Mouse (Mus musculus): ENCODE data around the gene Susd3. TPM values are rescaled to one million over a fixed set of nuclear protein-coding genes. Genes with fewer than 3 reads are reported as not detected.
A peak's percentile ranks its signal among the peaks of the same experiment; 100 is the strongest.

Susd3 gene
- total RNA-seq, 2 experiments from 2014 or later = 1.9 to 2.2 TPM

GRCm38 (mm10) chr13:49214454-49214853 lies 34.1 kb downstream of the Susd3 start:
- no peak for DNase-seq (ENCODE audit: low spot score in 2 of 2)

DNA sequence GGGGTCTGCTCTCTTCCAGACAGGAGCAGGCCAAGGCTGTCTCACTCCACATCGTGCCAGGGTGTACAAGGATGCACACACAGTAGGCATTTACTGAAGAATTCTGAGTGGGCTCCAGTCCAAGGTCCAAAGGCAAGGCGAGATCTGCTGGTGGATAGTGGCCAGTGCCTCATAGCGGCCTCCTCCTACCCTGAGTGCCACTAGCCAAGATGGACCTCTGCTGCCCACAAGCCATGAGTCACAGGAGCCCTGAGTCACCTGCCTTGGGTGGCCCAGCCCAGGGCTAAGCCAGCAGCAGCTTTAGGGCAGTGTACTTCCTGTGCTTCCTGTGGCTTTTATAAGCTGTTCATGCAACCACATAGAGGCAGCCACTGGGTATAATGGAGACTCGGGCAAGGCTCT lies 35.0 kb downstream of the Susd3 start:
- peak in 1 of 2 experiments; percentile 23 for DNase-seq (ENCODE audit: low spot score in 2 of 2)

DNA sequence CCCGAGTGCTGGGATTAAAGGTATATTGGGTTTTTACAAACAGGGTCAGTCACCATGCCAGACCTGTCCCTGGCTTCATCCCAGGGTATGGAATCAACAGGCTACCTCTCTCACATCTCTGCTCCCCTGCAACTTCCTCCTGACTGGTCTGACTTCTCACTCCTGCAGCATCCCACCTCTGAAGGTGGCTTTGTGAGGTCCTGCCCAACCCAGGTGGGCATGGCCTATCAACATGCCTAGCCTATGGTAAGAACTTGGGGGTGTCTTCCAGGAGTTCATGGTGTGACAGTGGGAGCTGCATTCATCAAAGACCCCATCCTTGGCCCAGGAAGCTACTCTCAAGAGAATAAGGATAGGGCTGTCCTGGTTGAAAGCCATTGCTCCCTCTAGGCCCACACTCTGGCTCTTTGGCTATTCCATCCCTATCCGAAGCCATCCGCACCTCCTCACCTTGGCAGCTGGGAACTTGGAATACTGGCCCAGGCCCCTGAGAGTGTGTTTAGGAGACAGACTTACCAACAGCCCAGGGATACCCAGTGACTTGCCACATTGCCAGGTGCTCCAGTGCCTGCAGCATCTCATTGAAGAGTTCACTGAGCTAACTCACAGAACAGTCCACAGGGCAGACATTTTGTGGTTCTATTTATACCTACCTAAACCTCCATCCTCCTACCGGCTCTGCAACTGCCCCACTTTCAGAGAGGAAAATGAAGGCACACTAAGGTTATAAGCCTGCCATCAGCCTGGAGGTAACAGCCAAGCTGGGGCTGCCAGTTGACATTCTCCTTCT lies 35.6 kb downstream of the Susd3 start:
- DNase-seq (ENCODE audit: low spot score in 2 of 2) = no peak

DNA sequence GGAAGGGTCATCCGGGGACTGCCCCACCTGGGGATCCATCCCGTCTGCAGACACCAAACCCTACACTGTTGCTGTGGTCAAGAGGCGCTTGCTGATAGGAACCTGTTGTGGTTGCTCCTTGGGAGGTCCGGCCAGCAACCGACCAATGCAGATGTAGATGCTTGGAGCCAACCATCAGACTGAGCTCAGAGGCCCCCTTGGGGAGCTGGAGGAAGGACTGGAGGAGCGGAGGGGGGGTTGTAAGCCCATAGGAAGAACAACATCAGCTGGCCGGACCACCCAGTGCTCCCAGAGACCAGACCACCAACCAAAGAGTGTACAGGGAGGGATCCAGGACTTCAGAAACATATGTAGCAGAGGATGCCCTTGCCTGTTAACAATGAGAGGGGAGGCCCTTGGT lies 39.2 kb downstream of the Susd3 start:
- no peak for DNase-seq (ENCODE audit: low spot score in 2 of 2)

GRCm38 (mm10) chr13:49206341-49206740 lies 42.2 kb downstream of the Susd3 start:
- no peak for DNase-seq (ENCODE audit: low spot score in 2 of 2)

- peak; percentile 68 to 85 for DNase-seq (ENCODE audit: low spot score in 2 of 2)
Observed at GRCm38 (mm10) chr13:49205381-49205998, 43.0 kb downstream of the Susd3 start.

DNA sequence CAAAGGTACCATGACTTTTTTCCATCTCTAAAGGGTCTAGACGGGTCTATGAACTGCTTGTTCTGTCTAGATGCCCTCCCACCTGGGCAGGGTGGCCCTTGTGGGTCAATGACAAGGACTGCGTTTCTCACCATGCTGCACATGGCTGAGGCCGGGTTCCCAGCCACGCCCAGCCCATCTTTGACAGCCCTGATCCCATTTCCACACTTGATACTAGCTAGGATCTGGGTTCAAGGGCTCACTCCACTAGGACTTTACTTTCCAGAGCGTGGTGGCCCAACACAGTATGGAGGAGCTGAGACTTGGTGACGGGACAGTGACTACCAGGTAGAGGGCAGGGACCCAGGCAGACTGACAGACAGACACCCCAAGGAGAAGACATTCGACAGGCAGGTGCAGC lies 46.0 kb downstream of the Susd3 start:
- no peak for DNase-seq (ENCODE audit: low spot score in 2 of 2)

GRCm38 (mm10) chr13:49200688-49201087 lies 47.8 kb downstream of the Susd3 start:
- DNase-seq (ENCODE audit: low spot score in 2 of 2) = no peak

DNA sequence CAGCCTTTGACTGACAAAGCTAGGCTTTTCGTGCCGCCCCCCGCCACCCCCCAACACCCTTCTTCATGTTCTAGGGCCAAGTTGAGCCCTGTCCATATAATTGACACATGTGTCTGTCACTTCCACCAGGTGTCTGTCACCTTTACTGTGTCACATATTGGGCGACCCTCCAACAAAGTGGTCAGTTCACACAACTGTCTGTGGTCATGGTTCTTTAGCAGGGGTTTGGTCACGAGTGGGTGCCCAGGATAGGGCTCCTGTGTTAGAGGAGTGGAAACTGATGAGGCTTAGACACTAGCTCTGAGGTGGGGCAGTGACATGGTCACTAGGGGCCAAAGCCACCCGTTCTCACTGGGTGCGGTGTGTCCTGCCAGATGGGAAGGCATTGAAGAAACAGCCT lies 48.6 kb downstream of the Susd3 start:
- no peak for DNase-seq (ENCODE audit: low spot score in 2 of 2)

- no peak for DNase-seq (ENCODE audit: low spot score in 2 of 2)
Observed at GRCm38 (mm10) chr13:49198734-49199133, 49.8 kb downstream of the Susd3 start.

- no peak for DNase-seq (ENCODE audit: low spot score in 2 of 2)
Observed at GRCm38 (mm10) chr13:49196766-49197165, 51.7 kb downstream of the Susd3 start.

DNA sequence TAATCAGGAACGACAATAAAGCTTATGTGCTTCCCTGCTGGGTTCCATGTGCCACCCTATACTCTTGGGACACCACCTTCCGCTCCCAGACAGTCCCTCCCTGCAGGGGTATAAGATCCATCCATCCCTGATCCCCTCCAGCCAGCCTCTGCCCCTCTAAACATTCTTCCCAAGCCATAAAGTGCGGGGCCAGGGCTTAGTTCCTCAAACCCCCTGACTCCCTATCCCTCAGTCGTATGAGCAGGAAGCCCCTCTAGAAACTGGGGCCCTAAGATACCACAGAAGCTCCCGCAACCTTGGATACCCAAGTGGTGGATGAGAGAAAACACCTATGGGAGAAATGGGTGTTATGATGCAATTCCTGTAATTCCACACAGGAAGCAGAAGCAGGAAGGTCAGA lies 52.3 kb downstream of the Susd3 start:
- DNase-seq (ENCODE audit: low spot score in 2 of 2) = no peak

GRCm38 (mm10) chr13:49195651-49196050 lies 52.9 kb downstream of the Susd3 start:
- no peak for DNase-seq (ENCODE audit: low spot score in 2 of 2)

DNA sequence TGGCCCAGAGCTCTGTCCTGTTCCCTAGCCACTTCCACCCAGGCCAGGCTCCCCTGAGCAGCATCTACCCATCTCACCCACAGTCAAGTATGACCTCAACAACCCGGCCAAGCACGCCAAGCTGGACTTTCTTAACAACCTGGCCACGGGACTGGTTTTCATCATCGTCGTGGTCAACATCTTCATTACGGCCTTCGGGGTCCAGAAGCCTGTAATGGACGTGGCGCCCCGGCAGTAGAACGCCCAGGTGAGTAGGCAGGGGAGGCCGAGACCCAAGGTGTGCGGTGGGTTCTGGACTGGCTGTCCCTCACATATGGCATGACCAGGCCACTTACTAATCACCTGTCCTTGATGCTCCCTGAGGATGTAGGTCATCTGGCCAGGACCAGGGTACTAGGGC lies 53.7 kb downstream of the Susd3 start:
- no peak for DNase-seq (ENCODE audit: low spot score in 2 of 2)

DNA sequence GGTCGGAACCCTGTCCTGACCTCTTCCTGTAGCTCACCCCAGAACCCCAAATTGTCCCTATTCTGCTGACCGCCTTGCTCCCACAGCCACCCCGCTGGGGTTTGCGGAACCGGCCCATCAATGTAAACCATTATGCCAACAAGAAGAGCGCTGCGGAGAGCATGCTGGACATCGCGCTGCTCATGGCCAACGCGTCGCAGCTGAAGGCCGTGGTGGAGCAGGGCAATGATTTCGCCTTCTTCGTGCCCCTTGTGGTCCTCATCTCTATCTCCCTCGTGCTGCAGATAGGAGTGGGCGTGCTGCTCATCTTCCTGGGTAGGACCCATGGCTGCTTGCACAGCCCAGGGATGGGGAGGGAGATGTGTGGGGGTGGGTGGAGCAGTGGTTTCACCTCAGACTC lies 54.9 kb downstream of the Susd3 start:
- no peak for DNase-seq (ENCODE audit: low spot score in 2 of 2)

- DNase-seq (ENCODE audit: low spot score in 2 of 2) = no peak
Observed at GRCm38 (mm10) chr13:49192156-49192855, 56.2 kb downstream of the Susd3 start.

DNA sequence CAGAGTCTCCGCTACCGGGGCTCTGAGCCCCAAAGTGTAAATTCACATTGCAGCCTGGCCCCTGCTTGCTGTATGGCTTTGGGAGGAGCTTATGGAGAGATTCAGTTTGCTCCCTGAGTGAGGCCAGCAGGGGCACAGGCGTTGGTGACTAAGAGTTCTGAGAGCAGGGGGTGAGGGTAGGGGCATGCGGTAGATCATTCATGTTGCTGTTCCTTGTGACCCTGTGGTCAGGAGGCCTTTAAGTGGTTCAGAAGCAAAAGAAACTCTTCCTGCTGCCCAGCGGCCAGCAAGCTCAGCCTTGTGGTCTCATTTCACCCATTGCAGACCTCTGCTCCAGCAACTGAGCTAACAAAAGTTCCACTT lies 56.9 kb downstream of the Susd3 start:
- DNase-seq (ENCODE audit: low spot score in 2 of 2) = no peak

DNA sequence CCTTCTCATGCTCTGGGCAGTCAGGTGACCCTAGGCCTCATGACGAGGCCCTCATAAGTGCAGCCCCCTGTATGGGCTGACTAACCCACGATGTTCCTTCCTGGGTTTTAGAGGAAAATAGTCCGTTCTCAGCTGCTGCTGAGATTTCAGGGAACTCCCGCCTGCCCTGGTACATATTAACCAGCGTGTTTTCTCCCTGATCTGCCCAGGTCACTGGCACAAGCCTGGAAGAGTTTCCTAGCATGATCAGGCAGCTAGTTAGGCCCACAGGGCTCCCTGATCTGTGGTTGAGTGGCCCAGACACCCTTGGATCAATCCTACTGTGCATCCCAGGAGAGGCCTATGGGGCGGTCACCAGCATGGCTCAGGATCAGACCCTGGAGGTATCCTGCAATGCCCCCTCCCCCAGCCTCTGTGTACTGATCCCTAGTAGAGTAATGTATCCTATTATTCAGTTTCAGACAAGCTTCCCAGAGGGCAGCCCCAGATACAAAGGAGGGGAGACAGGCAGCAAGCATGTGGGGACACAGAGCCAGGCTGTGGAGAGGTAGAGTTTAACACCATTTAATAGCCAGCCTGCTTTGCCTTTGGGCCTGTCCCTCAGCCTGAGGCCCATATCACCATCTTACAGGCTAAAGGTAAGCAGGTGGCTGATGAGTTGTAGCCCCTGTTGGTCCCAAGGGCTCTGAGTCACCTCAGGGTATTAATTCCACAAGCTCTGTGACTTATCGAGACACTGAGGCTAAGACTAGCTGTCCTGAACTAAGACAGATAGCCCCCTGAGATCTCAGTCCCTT lies 57.4 kb downstream of the Susd3 start:
- DNase-seq (ENCODE audit: low spot score in 2 of 2) = no peak

GRCm38 (mm10) chr13:49189970-49190870 lies 58.3 kb downstream of the Susd3 start:
- DNase-seq (ENCODE audit: low spot score in 2 of 2) = no peak

- DNase-seq (ENCODE audit: low spot score in 2 of 2) = no peak
Observed at GRCm38 (mm10) chr13:49188966-49189360, 59.5 kb downstream of the Susd3 start.
